Mouse (Mus musculus) adrenal gland, postnatal 4 days (tissue): ENCODE measurements at regions not wholly inside any gene's neighbourhood (a gene's known extent, or its start where the extent isn't known, plus 50 kb on each side); places are given as distances from the start of the nearest gene placed in this dataset.

Experiments used
- DNase-seq, 2 experiments: peaks; one replicate each; pipeline ENCODE4 v3.0.0; 2021 to 2022; ENCODE audit warnings: low spot score in 2 of 2, mixed read lengths in 2 of 2

- no peak for DNase-seq
Observed at GRCm38 (mm10) chr11:23996250-23996649, 78.6 kb downstream of the A830031A19Rik start.

GRCm38 (mm10) chr11:23994160-23994559 lies 80.7 kb downstream of the A830031A19Rik start:
- no peak for DNase-seq

- no peak for DNase-seq
Observed at GRCm38 (mm10) chr11:23987532-23988450, 87.1 kb downstream of the A830031A19Rik start.

GRCm38 (mm10) chr11:23985231-23985630 lies 89.6 kb downstream of the A830031A19Rik start:
- DNase-seq: no peak

GRCm38 (mm10) chr11:23979332-23979731 lies 84.3 kb upstream of the Papolg start:
- DNase-seq: peak; percentile 19 to 24

- no peak for DNase-seq
Observed at GRCm38 (mm10) chr11:23978300-23978699, 83.2 kb upstream of the Papolg start.

- DNase-seq: no peak
Observed at GRCm38 (mm10) chr11:23977096-23977495, 82.0 kb upstream of the Papolg start.

- DNase-seq: no peak
Observed at GRCm38 (mm10) chr11:23954323-23954722, 59.3 kb upstream of the Papolg start.

GRCm38 (mm10) chr11:23945966-23946365 lies 50.9 kb upstream of the Papolg start:
- no peak for DNase-seq
